Mouse (Mus musculus): ENCODE results near the gene Lhfp.
"Not testable (repeated sequence)": the region's sequence is repeated elsewhere in the genome, so short reads cannot be mapped to it uniquely, and the experiment has no call there.

The Lhfp gene

GRCm38 (mm10) chr3:53213746-53214271, 172.5 kb downstream of the Lhfp start:
- DNase-seq (ENCODE audit: low read depth) = no peak

- no peak for DNase-seq (ENCODE audit: low read depth)
Measured at GRCm38 (mm10) chr3:53214386-53214785, 173.1 kb downstream of the Lhfp start.

GRCm38 (mm10) chr3:53217697-53218096, 176.4 kb downstream of the Lhfp start:
- DNase-seq (ENCODE audit: low read depth) = no peak

- peak; percentile 69 for DNase-seq (ENCODE audit: low read depth)
Measured at GRCm38 (mm10) chr3:53221531-53222272, 180.4 kb downstream of the Lhfp start.

GRCm38 (mm10) chr3:53224141-53224540, 182.8 kb downstream of the Lhfp start:
- DNase-seq (ENCODE audit: low read depth) = no peak

- DNase-seq (ENCODE audit: low read depth) = no peak
Measured at GRCm38 (mm10) chr3:53225774-53226173, 184.4 kb downstream of the Lhfp start.

GRCm38 (mm10) chr3:53226223-53226622, 184.9 kb downstream of the Lhfp start:
- DNase-seq (ENCODE audit: low read depth) = no peak

GRCm38 (mm10) chr3:53227866-53228265, 186.5 kb downstream of the Lhfp start:
- no peak for DNase-seq (ENCODE audit: low read depth)

GRCm38 (mm10) chr3:53230562-53230961, 189.2 kb downstream of the Lhfp start:
- no peak for DNase-seq (ENCODE audit: low read depth)

GRCm38 (mm10) chr3:53231112-53231511, 189.8 kb downstream of the Lhfp start:
- DNase-seq (ENCODE audit: low read depth) = no peak

GRCm38 (mm10) chr3:53232411-53232810, 191.1 kb downstream of the Lhfp start:
- not testable (repeated sequence) for DNase-seq (ENCODE audit: low read depth)

GRCm38 (mm10) chr3:53234689-53235088, 193.4 kb downstream of the Lhfp start:
- DNase-seq (ENCODE audit: low read depth) = no peak

GRCm38 (mm10) chr3:53236471-53236870, 195.1 kb downstream of the Lhfp start:
- DNase-seq (ENCODE audit: low read depth) = no peak

- no peak for DNase-seq (ENCODE audit: low read depth)
Measured at GRCm38 (mm10) chr3:53240150-53240549, 198.8 kb downstream of the Lhfp start.

- DNase-seq (ENCODE audit: low read depth) = no peak
Measured at GRCm38 (mm10) chr3:53245571-53246208, 204.4 kb downstream of the Lhfp start.

- no peak for DNase-seq (ENCODE audit: low read depth)
Measured at GRCm38 (mm10) chr3:53247102-53247501, 205.8 kb downstream of the Lhfp start.

GRCm38 (mm10) chr3:53248158-53248874, 207.0 kb downstream of the Lhfp start:
- no peak for DNase-seq (ENCODE audit: low read depth)

GRCm38 (mm10) chr3:53252556-53252955, 211.2 kb downstream of the Lhfp start:
- no peak for DNase-seq (ENCODE audit: low read depth)

- no peak for DNase-seq (ENCODE audit: low read depth)
Measured at GRCm38 (mm10) chr3:53253223-53253832, 212.0 kb downstream of the Lhfp start.

- DNase-seq (ENCODE audit: low read depth) = peak; percentile 76
Measured at GRCm38 (mm10) chr3:53258657-53259158, 217.4 kb downstream of the Lhfp start.

GRCm38 (mm10) chr3:53266116-53266515, 224.8 kb downstream of the Lhfp start:
- no peak for DNase-seq (ENCODE audit: low read depth)

GRCm38 (mm10) chr3:53267046-53267445, 225.7 kb downstream of the Lhfp start:
- DNase-seq (ENCODE audit: low read depth) = no peak

All from fibroblast of lung, adult 2 months (primary cell).